Mouse (Mus musculus): ENCODE measurements around the gene Gm11985. TPM values are rescaled to one million over a fixed set of nuclear protein-coding genes. Genes with fewer than 3 reads are reported as not detected.

The Gm11985 gene
- polyA plus RNA-seq, 1 experiment: 0.10 TPM

GRCm38 (mm10) chr11:7135301-7135700 lies 53.1 kb downstream of the Gm11985 start:
- no peaks in the 10 kb centered on the region for H3K36me3 ChIP-seq (ENCODE audit: control insufficient read depth, insufficient read depth, low read length)
- H3K27ac ChIP-seq (ENCODE audit: control insufficient read depth, insufficient read depth, low read depth, low read length): no peak overlapping the region
- no peak for TF ChIP-seq CTCF (IDR thresholded peaks at IDR 0.05; ENCODE audit: control insufficient read depth, insufficient read depth, insufficient replicate concordance, low read depth, low read length)
- no peak for TF ChIP-seq POLR2A (IDR thresholded peaks at IDR 0.05; ENCODE audit: control insufficient read depth, low read depth, low read length)
- no peak overlapping the region for H3K4me3 ChIP-seq (ENCODE audit: control insufficient read depth, low read depth, low read length)
- no peaks in the 10 kb centered on the region for H3K27me3 ChIP-seq (ENCODE audit: control insufficient read depth, insufficient read depth, low read length)
- no peaks in the 10 kb centered on the region for H3K4me1 ChIP-seq (ENCODE audit: control insufficient read depth, insufficient read depth, low read length)

- H3K27me3 ChIP-seq (ENCODE audit: control insufficient read depth, insufficient read depth, low read length): no peaks in the 10 kb centered on the region
- no peak overlapping the region for H3K4me3 ChIP-seq (ENCODE audit: control insufficient read depth, low read depth, low read length)
- H3K27ac ChIP-seq (ENCODE audit: control insufficient read depth, insufficient read depth, low read depth, low read length): no peak overlapping the region
- TF ChIP-seq POLR2A (IDR thresholded peaks at IDR 0.05; ENCODE audit: control insufficient read depth, low read depth, low read length) (no peak), CTCF (IDR thresholded peaks at IDR 0.05; ENCODE audit: control insufficient read depth, insufficient read depth, insufficient replicate concordance, low read depth, low read length) (no peak)
- H3K4me1 ChIP-seq (ENCODE audit: control insufficient read depth, insufficient read depth, low read length): no peaks in the 10 kb centered on the region
- H3K36me3 ChIP-seq (ENCODE audit: control insufficient read depth, insufficient read depth, low read length): no peaks in the 10 kb centered on the region
These were observed 54.0 kb downstream of the Gm11985 start for GRCm38 (mm10) chr11:7134319-7134718.

GRCm38 (mm10) chr11:7133736-7134135 lies 54.6 kb downstream of the Gm11985 start:
- no peak overlapping the region for H3K4me3 ChIP-seq (ENCODE audit: control insufficient read depth, low read depth, low read length)
- H3K4me1 ChIP-seq (ENCODE audit: control insufficient read depth, insufficient read depth, low read length): no peaks in the 10 kb centered on the region
- TF ChIP-seq CTCF (IDR thresholded peaks at IDR 0.05; ENCODE audit: control insufficient read depth, insufficient read depth, insufficient replicate concordance, low read depth, low read length) (no peak), POLR2A (IDR thresholded peaks at IDR 0.05; ENCODE audit: control insufficient read depth, low read depth, low read length) (no peak)
- H3K27ac ChIP-seq (ENCODE audit: control insufficient read depth, insufficient read depth, low read depth, low read length): no peak overlapping the region
- H3K27me3 ChIP-seq (ENCODE audit: control insufficient read depth, insufficient read depth, low read length): no peaks in the 10 kb centered on the region
- H3K36me3 ChIP-seq (ENCODE audit: control insufficient read depth, insufficient read depth, low read length): no peaks in the 10 kb centered on the region

Other genes starting within 250 kb of the Gm11985 start
- 0.47 and 0.61 TPM in 2 replicates for gene Adcy1, start 125.1 kb downstream of the Gm11985 start, polyA plus RNA-seq (2012; rRNA removed)
- gene Igfbp1, start 9.2 kb upstream of the Gm11985 start, polyA plus RNA-seq (2012; rRNA removed): 0.06 TPM in 2 replicates
- gene Igfbp3, start 25.4 kb upstream of the Gm11985 start, polyA plus RNA-seq (2012; rRNA removed): 1.8 and 2.2 TPM in 2 replicates